Mouse (Mus musculus) heart, postnatal 36 days (tissue): ENCODE measurements around the gene Rpl39. TPM values are rescaled to one million over a fixed set of nuclear protein-coding genes. Genes with fewer than 3 reads are reported as not detected.
"Not testable (repeated sequence)": the region's sequence is repeated elsewhere in the genome, so short reads cannot be mapped to it uniquely, and the experiment has no call there.

Experiments
- DNase-seq, 2 experiments: peaks; one replicate each; pipeline ENCODE4 v3.0.0; 2021 to 2022
- intact Hi-C: fragments of 180-260 bp; cut with DNase I; formaldehyde crosslinking; loops from one replicate; pipeline ENCODE4 v1.15.1; 2025
- total RNA-seq, 2 experiments: library from RNA; stranded (reverse); gene quantifications; 2 replicates each; pipeline ENCODE4 v1.2.3; 2021

Gene Rpl39
- 100 to 1,000 TPM; 303 to 327 TPM for total RNA-seq

- DNase-seq: peak; percentile 80 to 87
- intact Hi-C loops: loop anchor here (10.0 kb wide), 1 partner anchor 290 kb away; the partner anchor contains the start of gene Slc25a5
Observed at GRCm38 (mm10) chrX:37084927-37085660, at the start of gene Rpl39. Gene Rpl39 (minus strand): TSS chrX:37085402.

- peak; percentile 73 to 75 for DNase-seq
- intact Hi-C loops: loop anchor here (2.0 kb wide), 2 partner anchors 16 to 64 kb away; partner anchors contain the start of genes Ndufa1, Rnf113a1 and Upf3b
Observed at GRCm38 (mm10) chrX:37126671-37127358, 41.6 kb upstream of the Rpl39 start, which contains the start of gene Nkap. Gene Nkap (plus strand): TSS chrX:37126795.

GRCm38 (mm10) chrX:37125511-37125910, 40.3 kb upstream of the Rpl39 start:
- DNase-seq: no peak
- intact Hi-C loops: no loop called here

- DNase-seq: no peak
- intact Hi-C loops: no loop called here
Observed at GRCm38 (mm10) chrX:37120212-37120611, 35.0 kb upstream of the Rpl39 start.

- DNase-seq: no peak
- intact Hi-C loops: no loop called here
Observed at GRCm38 (mm10) chrX:37119585-37119984, 34.4 kb upstream of the Rpl39 start.

GRCm38 (mm10) chrX:37117085-37117484, 31.9 kb upstream of the Rpl39 start:
- intact Hi-C loops: no loop called here
- no peak for DNase-seq

- no peak for DNase-seq
- intact Hi-C loops: loop anchor here (2.0 kb wide), 1 partner anchor 16 kb away; the partner anchor contains the start of gene Nkap
Observed at GRCm38 (mm10) chrX:37110881-37111193, 25.6 kb upstream of the Rpl39 start.

- intact Hi-C loops: loop anchor here (2.0 kb wide), 1 partner anchor 16 kb away; the partner anchor contains the start of gene Nkap
- peak; percentile 82 to 86 for DNase-seq
Observed at GRCm38 (mm10) chrX:37110193-37110880, 25.1 kb upstream of the Rpl39 start, which contains the start of gene Upf3b. Gene Upf3b (minus strand): TSS chrX:37110322.

- intact Hi-C loops: loop anchor here (2.0 kb wide), 1 partner anchor 17 kb away; the partner anchor contains the start of gene Nkap
- no peak for DNase-seq
Observed at GRCm38 (mm10) chrX:37109526-37110192, 24.5 kb upstream of the Rpl39 start.

- no peak for DNase-seq
- intact Hi-C loops: no loop called here
Observed at GRCm38 (mm10) chrX:37103826-37104225, 18.6 kb upstream of the Rpl39 start.

- no peak for DNase-seq
Observed at GRCm38 (mm10) chrX:37098681-37099080, 13.5 kb upstream of the Rpl39 start.

GRCm38 (mm10) chrX:37095106-37095768, 10.0 kb upstream of the Rpl39 start:
- DNase-seq: no peak
- intact Hi-C loops: no loop called here

More at GRCm38 (mm10) chrX:37098681-37099080, 13.5 kb upstream of the Rpl39 start:
- intact Hi-C loops: no loop called here

GRCm38 (mm10) chrX:37091457-37091856, 6.3 kb upstream of the Rpl39 start:
- DNase-seq: no peak
- intact Hi-C loops: no loop called here

GRCm38 (mm10) chrX:37088778-37089177, 3.6 kb upstream of the Rpl39 start:
- intact Hi-C loops: loop anchor here (10.0 kb wide), 1 partner anchor 294 kb away; the partner anchor contains the start of gene Slc25a5
- DNase-seq: no peak

GRCm38 (mm10) chrX:37085665-37086064, 463 bp upstream of the Rpl39 start:
- intact Hi-C loops: loop anchor here (10.0 kb wide), 1 partner anchor 291 kb away; the partner anchor contains the start of gene Slc25a5
- DNase-seq: no peak

- intact Hi-C loops: loop anchor here (10.0 kb wide), 1 partner anchor 290 kb away; the partner anchor contains the start of gene Slc25a5
- DNase-seq: no peak
Observed at GRCm38 (mm10) chrX:37084318-37084926, 780 bp downstream of the Rpl39 start.

GRCm38 (mm10) chrX:37081194-37081593, 4.0 kb downstream of the Rpl39 start:
- intact Hi-C loops: loop anchor here (10.0 kb wide), 1 partner anchor 286 kb away; the partner anchor contains the start of gene Slc25a5
- DNase-seq: no peak

GRCm38 (mm10) chrX:37080345-37080744, 4.9 kb downstream of the Rpl39 start:
- intact Hi-C loops: loop anchor here (10.0 kb wide), 1 partner anchor 286 kb away; the partner anchor contains the start of gene Slc25a5
- DNase-seq: not testable (repeated sequence)

GRCm38 (mm10) chrX:37076651-37077050, 8.6 kb downstream of the Rpl39 start:
- intact Hi-C loops: loop anchor here (10.0 kb wide), 1 partner anchor 312 kb away; no protein-coding TSS in a partner anchor
- DNase-seq: no peak
